Mouse (Mus musculus) ZHBTc4 (cell line): ENCODE data around the gene Mapk8ip1.

Experiments used
- DNase-seq: peaks from one replicate; pipeline ENCODE4 v3.0.0-alpha.2; 2011; ENCODE audit warnings: low read depth, low spot score

Gene Mapk8ip1

DNA sequence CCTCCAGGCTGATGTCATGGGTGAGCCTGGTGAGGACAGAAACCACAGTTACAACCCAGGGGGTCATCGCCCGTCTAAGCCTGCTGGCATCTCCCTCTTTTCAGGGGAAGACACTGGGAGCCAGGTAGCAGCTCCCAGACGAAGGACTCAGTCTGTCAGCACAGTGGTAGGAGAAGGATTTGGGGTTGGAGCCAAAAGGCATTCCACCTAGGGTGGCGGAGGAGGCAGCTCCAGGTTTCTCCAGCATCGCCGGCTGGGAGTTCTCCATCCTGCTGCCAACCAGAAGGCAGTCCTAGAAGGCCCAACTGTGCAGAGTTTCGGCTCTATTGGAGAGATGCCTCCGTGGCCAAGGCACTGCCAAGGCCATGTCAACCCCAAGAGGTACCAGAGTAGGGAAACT is 9.9 kb downstream of the Mapk8ip1 start:
- DNase-seq, result no peak

DNA sequence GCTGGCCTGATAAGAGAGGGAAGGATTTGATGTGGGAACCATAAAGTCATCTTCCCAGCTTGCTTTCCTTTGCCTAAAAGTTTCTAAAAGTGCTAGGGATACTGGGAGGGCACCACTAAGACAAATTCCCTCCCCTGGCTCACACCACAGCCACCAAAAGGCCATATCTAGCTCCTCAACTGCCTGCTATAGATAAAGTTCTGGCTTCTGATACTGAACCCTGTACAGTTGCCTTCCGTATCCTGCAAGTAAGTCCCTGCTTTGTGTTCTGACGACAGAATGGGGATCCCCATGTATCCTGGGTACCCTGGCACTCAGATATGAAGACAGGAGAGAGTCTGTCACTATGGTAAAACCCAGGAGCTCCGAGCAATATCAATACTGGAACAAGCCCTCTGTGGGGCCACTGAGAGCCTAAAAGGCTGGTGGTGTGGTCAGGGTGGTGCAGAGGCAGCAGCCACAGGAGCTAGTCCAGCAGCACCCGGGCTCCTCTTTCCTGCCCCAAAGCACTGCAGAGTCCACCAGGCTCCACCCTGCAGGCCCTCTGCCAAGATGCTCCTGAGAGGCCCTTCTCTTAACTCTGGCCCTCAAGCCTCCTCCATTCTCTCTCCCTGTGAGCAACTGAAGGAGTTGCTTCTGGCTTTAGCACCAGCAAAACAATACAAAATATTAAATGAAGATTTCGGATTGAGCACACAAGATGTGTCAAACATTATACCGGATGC is 10.7 kb downstream of the Mapk8ip1 start:
- DNase-seq, result no peak

DNA sequence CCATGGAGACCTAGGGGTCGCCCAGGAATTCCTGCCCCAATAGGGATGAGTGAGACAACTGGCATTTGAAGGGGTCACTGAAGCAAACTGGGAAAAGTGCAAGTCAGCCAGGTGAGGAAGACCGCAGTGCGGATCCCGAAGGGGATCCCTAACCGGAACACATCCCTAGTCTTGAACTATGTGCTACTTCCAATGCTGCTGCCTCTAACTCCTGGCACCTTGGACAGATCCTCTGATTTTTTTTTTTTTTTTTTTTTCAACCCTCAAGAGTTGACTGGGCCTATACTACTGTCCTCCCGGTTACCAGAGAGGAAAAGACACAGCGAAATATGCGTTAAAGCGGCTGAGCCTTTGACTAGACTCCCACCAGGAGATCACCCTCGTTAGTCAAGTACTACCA is 11.4 kb downstream of the Mapk8ip1 start:
- no peak for DNase-seq

DNA sequence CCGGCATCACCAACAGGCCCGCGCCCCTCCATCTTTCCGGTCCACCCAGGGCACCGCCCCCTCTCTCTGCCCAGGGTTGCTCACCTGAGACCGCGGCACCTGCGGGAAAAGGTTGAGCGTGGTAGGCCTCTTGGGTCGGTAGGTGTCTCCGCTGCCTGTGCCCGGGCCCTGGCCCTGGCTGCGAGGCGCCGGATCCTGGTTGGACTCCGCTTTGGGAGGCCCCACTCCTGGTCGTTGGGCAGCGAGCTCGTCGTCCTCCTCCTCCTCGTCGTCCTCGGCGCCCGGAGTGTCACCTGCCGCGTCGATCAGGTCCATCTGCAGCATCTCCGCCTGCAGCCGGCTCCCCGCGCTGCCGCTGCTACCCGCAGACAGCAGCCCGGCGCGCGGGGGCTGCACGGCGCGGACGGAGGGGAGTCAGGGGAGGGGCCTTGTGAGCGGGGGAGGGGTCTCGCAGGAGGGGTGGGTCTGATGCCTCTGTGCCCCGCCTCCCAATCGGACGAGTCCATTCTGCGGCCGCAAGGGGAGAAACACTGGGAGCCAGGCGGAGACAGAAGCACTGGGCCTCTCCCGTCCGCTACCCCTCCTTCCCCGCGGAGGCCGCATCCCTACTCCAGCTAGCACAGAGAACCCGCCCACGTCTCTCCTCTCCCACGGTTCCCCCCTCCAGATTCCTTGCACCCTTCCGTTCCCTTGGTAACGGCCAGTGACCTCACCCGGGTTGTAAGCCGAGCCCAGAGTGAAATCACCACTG is 12.0 kb downstream of the Mapk8ip1 start:
- peak; percentile 93 for DNase-seq

DNA sequence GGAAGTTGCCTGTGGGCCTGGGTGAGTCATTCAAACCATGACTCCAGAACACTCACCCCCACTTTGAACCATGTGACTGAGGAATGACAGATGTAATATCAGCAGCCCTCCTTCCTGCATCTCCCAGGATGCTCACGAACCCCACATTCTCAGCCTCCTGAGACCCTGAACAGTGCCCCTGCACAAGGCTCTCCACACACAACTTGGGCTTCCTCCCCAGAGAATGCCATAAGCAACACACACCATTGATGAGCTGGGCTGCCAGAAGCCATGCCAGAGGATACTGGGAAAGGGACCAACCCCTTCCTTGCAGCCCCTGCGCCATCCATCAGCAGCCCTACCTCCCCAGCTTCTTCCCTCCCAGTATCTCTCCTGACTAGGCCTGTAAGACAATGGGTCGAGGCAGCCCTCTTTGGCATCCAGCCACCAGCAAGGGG is 13.0 kb downstream of the Mapk8ip1 start:
- DNase-seq, result no peak

DNA sequence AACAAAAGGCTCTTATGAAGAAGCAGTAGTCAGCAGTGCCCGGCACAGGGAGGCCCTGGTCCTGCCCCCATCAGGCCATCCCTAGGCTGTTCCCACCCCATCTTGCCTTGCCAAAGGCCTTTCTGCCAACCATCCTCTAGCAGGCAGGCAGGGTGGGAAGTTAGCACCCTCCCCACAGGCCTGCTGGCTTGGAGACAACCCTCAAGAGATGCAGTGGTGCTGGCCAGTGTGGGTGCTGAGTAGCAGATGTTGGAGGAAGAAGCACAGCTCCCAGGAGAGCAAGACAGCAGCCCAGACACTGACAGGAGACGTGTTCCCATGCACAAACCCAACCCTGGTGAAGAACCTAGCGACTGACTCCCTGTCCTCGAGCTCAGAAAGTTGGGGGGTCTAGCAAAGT is 13.4 kb downstream of the Mapk8ip1 start:
- no peak for DNase-seq

DNA sequence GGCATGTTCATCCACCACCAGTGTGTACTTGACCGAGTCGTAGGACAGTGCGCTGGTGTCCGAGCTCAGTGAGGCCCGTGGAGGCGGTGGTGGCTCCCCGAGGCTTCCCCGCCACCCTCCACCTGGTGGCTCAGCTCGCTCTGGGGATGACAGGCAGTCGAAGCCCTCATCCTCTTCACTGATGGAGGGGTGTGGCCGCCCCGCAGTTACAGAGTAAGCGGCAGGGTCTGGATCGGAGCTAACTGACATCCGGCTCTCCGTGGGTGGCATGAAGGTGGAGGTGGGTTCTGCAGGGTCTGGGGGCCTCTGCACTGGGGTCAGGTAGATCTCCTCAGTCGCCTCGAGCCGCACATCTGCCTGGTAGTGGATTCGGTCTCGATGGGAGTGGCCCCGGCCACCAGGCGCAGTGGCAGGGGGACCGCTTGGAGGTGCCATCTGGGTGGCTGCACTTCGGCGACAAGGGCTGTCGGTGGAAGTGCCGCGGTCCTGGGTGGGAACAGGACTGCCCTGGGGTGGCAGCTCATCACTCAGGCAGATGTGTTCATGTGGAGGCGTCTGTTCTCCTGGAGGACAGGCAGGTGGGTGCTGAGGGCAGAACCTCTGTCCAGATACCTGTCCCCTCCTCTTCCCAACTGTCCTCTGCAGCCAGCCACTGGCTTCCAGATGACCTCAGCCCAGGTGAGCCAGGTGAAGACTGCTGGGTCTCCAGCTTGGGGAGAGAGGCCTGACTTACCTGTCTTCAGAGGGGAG is 14.1 kb downstream of the Mapk8ip1 start:
- no peak for DNase-seq

DNA sequence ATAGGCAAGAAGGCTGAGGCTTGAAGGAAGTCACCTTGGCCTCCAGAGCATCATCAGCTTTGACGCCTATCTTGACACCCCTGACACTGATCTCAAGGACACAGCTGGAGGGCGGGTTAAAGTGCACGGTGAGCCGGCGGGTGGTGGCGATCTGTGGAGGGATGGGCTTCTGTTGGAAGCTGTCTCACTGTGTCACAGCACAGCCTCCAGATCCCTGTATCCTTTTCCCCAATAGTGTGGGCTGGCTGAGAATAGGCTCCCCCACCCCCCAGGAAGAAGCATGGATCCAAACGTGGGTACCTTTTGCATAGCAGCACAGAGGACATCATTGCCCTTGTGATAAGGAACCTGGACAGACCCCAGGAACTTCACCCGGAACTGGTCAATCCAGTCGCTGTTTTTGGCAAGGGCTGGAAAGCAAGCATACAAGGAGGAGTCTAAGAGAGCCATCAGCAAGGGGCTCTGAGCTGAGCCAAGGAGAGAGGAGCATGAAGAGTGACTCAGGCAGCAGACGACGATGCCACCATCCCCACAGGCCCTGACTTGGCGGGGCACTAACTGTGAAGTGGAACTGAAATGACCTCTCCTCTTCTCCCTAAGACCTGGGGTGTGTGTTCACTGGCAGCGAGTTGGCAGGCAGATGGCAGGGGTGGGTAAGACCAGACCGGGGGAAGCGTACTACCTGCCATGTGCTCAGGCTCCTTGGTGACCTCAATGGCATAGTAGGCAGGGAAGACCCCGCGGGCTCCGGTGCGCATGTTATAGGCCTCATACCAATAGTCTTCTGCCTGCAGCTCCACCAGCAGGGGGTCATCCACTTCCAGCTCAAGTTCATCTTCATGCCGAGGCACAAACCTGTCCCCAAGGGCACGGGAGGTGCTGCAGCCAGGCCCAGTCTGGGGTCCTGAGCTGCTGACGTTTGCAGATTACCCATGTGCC is 15.7 kb downstream of the Mapk8ip1 start:
- DNase-seq, result peak; percentile 60

DNA sequence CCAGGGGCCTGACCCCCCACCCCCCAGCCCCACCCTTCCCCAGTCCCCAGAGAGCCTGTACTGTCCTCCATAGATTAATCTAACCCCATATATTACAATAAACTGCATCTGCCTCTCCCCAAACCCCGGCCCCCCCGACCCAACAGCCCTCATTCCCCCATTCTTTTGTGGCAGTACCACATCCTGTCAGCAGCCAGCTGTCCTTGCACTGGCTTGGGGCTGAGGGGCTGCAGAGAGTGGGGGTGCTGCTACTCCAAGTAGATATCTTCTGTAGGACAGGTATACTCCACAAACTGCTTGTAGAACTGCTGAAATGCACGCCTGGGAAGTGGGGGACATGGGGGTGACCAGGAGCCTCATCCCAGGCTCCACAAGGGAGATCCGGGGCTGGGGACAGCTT is 17.0 kb downstream of the Mapk8ip1 start:
- DNase-seq, result no peak

DNA sequence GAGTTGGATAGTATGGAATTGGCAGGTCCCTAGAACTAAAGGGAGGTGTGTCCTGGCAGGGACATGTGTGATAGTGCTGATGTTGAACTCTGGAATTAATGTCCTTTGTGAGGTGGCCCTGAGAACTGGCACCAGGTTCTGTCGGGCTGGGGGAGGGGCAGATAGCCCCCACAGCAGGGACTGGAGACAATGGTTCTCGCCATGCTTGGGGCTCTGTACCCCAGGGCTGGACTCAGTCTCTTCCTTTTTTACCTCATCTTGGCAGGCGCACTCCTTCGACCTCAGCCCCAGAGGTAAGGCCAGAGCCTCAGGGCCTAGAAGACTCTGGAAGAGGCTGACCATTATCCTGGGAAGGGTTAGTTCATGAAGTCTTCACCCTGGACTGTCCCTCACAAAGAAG is 18.3 kb downstream of the Mapk8ip1 start:
- DNase-seq, result no peak

DNA sequence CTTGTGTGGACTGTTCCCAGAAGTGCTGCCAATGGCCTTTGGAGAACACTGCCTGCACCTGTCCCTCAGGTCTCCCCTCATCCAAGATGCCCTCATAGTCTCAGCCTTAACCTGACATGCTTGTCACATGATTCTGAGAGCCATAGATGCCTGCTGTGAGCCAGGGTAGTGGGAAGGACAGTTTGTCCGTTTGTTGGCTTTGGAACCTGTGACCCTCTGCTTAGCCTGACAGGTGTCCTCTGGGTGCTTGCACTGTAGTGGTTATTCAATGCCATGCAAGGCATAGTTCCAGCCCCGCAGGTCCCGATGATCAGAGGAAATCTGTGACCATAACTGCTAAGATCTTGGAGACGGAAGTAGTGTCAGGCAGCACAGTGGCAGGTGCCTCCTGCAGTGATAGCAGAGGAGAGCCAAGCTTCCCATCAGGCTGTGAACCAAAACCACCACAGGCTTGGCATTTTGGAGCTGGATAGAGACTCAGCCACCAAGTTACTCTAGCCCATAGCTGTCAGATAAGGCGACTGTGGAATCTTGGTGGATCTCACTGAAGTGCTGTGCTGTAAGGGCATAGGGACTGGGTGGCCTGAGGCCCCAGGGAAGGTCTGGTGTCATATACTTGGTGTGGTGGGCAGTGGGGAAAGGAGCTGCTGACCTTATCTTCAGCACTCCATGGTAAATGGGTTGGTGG is 19.0 kb downstream of the Mapk8ip1 start, which contains the start of gene 1700029I15Rik:
1700029I15Rik (plus strand) TSS at position 638 of the 688 bp plus-strand sequence.
- no peak for DNase-seq

DNA sequence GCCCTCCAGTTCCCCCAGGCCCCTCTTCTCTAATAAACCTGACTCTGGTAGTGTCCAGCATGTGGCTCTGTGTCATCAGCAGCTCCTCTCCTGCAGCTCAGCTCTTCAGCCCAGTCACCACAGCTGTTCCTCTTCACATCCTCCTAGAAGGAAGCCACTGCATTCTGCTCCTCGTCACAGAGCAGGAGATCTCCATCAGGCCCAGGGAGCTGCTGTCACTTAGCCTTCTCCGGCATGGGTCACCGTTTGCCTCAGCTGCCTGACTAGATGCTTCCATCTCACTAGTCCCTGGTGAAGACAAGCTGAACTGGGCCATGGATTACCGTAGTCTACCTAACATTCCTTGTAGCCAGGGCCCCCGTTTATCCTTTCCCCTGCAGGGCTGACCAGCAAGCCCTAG is 19.9 kb downstream of the Mapk8ip1 start:
- DNase-seq, result no peak

DNA sequence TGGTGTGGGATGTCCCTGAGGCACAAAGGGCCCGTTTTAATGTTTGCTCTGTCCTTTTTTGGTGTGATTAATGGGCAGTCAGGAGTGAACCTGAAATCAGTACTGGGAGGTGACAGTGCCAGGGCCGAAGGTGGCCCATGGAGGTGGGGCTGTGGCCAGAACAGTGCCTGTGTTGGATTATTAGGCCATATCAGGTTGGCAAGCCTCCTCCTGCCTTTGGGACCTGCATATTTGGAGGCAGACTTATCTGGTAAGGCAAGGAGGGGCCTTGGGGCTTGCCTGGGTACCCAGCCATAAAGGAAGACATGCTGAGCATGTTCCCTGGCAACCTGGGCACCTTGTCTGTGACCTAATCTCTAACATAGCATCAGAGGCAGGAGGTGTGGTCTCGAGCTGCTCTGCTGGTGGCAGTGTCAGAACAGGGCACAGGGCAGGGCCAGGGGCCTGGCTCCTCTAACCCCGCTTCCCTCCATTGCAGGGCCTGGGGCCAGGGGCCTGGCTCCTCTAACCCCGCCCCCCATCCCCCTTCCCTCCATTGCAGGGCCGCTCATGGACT is 20.5 kb downstream of the Mapk8ip1 start:
- DNase-seq, result no peak

DNA sequence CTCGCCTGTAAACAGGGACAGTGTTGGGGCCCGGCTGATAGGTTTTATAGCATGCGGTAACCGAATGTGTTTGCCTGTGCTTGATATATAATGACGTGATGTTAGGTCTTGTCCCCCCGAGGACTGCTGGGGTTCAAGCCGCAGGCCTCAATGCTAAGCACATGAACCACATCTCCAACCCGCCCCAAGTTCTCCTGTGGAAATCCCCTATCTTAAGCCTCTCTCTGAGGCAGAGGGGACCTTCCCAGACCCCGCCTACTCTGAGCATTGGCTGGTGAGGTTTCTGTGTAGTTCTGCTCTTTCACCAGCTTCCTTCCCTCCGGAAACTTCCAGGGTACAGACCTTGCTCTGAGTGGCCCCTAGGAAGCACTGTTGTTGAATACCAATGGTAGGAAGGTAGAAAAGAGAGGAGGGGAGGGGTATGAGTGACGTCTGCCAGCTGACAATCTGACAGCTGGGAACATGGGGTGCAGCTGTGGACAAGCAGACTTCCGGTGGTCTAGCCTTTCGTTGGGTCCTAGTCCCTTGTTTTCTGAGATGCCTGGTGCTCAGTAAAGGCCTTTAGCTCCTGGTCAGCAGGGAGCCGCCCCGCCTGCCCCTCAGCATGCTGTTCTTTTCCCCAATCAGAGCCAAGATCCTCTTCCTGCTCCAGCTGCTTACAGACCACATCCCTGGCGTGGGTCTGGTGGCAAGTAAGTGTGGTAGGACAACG is 21.1 kb downstream of the Mapk8ip1 start:
- no peak for DNase-seq

DNA sequence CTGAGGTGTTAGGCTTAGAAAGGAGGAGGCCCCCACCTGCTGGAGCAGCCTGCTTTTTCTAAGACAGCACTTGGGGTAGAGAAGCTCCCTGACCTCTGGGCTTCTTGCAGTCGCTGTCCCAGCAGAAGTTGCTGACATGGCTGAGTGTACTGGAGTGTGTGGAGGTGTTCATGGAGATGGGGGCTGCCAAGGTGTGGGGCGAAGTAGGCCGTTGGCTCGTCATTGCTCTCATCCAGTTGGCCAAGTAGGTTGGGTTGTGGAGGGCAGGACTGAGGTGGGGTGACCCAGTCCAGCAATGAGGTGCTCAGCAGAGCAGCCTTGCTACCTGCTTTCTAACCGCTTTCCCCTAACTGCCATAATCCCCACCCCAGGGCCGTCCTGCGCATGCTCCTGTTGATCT is 23.7 kb downstream of the Mapk8ip1 start:
- no peak for DNase-seq

DNA sequence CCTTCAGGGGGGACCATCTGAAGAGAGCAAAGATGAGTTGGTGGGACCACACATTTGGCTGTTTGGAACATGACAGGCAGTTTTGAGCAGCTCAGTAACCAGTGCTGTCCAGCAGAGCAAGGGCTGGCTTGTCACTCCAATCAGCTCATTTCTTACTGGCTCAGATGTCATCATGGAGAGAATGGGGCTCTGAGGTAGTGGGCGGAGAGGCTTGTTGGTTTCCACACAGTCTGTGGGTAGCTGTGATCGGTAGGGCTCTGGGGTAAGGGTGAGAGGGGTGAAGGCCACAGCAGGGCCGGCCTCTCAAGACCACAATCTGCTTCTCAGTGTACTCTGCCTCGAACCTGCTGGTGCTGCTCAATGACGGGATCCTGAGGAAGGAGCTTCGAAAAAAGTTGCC is 24.8 kb downstream of the Mapk8ip1 start:
- no peak for DNase-seq

DNA sequence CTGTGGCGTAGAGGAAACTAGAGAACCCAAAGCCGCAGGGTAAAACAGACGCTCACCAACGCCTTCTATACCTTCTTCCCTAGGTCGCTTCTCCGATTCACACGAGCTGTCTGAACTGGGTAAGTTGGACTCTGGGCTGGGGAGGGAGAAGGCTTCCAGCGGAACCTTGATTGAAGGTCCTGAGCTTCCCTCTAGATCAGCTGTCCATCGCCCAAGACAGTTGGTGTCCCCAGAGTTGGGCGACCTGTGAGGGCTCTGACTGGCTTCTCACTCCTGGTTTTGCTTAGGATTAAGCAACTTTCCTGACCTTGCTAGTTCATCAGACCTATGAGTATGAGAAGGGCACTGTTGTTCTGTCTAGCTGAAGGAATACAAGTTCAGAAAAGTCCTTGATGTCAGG is 25.3 kb downstream of the Mapk8ip1 start:
- DNase-seq, result no peak

DNA sequence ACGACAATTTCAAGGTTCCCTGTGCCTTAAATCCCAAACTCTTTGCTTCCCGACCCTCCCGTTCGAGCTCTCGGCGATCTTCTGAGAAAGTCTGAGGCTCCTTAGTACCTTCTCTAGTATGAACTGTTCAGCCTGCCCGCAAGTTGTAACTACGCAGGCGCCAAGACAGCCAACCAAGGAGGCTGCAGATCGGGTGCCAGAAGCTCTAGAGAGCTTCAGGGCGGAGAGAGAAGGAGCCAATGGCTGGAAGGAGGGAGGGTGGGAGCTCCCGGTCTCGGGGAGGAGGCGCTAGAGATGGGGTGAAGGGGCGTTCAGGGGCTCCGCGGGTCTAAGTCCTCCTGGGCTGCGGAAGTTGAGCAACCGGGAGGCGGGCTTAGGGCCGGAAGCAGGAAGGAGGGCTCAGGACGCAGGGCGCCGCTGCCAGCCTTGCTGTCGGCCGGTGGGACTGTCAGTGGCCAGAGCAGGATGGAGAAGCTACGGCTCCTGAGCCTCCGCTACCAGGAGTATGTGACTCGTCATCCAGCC is 25.9 kb downstream of the Mapk8ip1 start:
- peak; percentile 97 for DNase-seq

DNA sequence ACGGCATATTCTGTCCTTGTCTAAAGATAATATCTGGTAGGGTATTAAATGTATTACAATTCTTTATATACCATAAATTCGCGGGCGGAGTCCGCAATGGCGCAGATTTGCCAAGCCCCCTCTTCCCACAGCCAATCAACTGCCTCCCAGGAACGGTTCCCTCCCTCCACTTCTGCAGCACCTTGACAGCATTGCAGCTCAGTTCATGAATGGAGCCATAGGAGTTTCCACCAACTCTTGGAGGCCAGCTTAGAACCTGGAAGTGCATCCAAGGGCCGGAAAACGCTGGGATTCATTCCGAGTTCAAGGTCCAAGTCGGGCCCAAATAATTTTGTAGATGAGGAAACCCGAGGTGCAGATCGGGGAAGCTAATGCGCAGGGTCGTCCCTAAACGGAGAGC is 26.5 kb downstream of the Mapk8ip1 start, which contains the start of the genes Pex16 and Large2:
Pex16 (plus strand) TSS at position 163 of the 400 bp plus-strand sequence.
Large2 (minus strand) TSS at position 356 of the 400 bp plus-strand sequence.
- peak; percentile 65 for DNase-seq
